8 mouse cellular contexts compared by ENCODE assay signal in genomic region chr6:85154861-85155528, GRCm38 (mm10). TPM values are rescaled to one million over a fixed set of nuclear protein-coding genes. Genes with fewer than 3 reads are reported as not detected.
DNase-seq lines count a peak whose midpoint lies in the region; ATAC-seq and TF ChIP-seq lines count a peak whose summit lies in the region.

No protein-coding gene starts in this region.

- H3K4me2 ChIP-seq in lung, embryonic 14.5 days, result peak overlapping the region; percentile 85

- no peaks in the 10 kb centered on the region for H3K36me3 ChIP-seq in heart, embryonic 10.5 days
- no peaks in the 10 kb centered on the region for H3K36me3 ChIP-seq in kidney, adult 2 months (ENCODE audit: control insufficient read depth, insufficient read depth, low read length)
- H3K36me3 ChIP-seq in lung, embryonic 14.5 days (ENCODE audit: insufficient read depth), result no peaks in the 10 kb centered on the region

- peak overlapping the region; percentile 66 for H3K4me3 ChIP-seq in heart, embryonic 10.5 days
- H3K4me3 ChIP-seq in kidney, adult 2 months (ENCODE audit: insufficient read depth, low read depth, low read length), result peak overlapping the region; percentile 40
- H3K4me3 ChIP-seq in lung, embryonic 14.5 days (ENCODE audit: low read depth, low read length), result peak overlapping the region; percentile 49

- 1% methylated on average over 34 of the region's 34 CpGs for WGBS in heart, embryonic 10.5 days
- 9% methylated on average over 34 of the region's 34 CpGs for WGBS in kidney, adult 2 months
- WGBS in lung, embryonic 14.5 days, result 2% methylated on average over 34 of the region's 34 CpGs

- ATAC-seq in lung, embryonic 14.5 days (ENCODE audit: insufficient read depth), result peak; percentile 75

- H3K9ac ChIP-seq in lung, embryonic 14.5 days, result peak overlapping the region; percentile 65

- H3K4me1 ChIP-seq in heart, embryonic 10.5 days, result peaks cover 7% of the 10 kb centered on the region
- no peaks in the 10 kb centered on the region; the same call in 1 of the 2 replicates for H3K4me1 ChIP-seq in kidney, adult 2 months (ENCODE audit: control insufficient read depth, insufficient read depth, low read length)
- H3K4me1 ChIP-seq in lung, embryonic 14.5 days (ENCODE audit: insufficient read depth), result no peaks in the 10 kb centered on the region

- H3K9me3 ChIP-seq in heart, embryonic 10.5 days, result no peaks in the 10 kb centered on the region
- no peaks in the 10 kb centered on the region for H3K9me3 ChIP-seq in lung, embryonic 14.5 days (ENCODE audit: low read depth, low read length)

- TF ChIP-seq CTCF in kidney, adult 2 months (conservative IDR thresholded peaks at IDR 0.05; ENCODE audit: insufficient read depth, insufficient read length, low read depth, low read length), result peak; percentile 59
- peak; percentile 73 for TF ChIP-seq CTCF in lung, embryonic 14.5 days (IDR thresholded peaks at IDR 0.05; ENCODE audit: low read depth)

- TF ChIP-seq POLR2A in kidney, adult 2 months (IDR thresholded peaks at IDR 0.05; ENCODE audit: low read depth, low read length), result no peak

- DNase-seq in right cerebral cortex, postnatal 14 days, result peak; percentile 30
- no peak for DNase-seq in right cerebral cortex, postnatal 36 days (ENCODE audit: low spot score in 2 of 2)
- peak; percentile 84 for DNase-seq in embryo, embryonic 10.5 days (ENCODE audit: low spot score)
- DNase-seq in heart, embryonic 10.5 days (ENCODE audit: low spot score), result no peak
- peak; percentile 86 for DNase-seq in kidney, adult 2 months
- DNase-seq in lung, embryonic 14.5 days, result peak; percentile 85
- peak; percentile 37 for DNase-seq in ovary, postnatal 14 days (ENCODE audit: low spot score)
- no peak for DNase-seq in layer of hippocampus, adult 11-12 months (ENCODE audit: low spot score)

- H3K27me3 ChIP-seq in heart, embryonic 10.5 days (ENCODE audit: insufficient read depth, poor library complexity, severe bottlenecking), result peaks cover 7% of the 10 kb centered on the region
- H3K27me3 ChIP-seq in kidney, adult 2 months (replicated peaks; ENCODE audit: control insufficient read depth, insufficient read depth, low read length), result no peaks in the 10 kb centered on the region
- H3K27me3 ChIP-seq in lung, embryonic 14.5 days (ENCODE audit: insufficient read depth, low read length), result no peaks in the 10 kb centered on the region

- H3K27ac ChIP-seq in heart, embryonic 10.5 days, result peak overlapping the region; percentile 75
- peak overlapping the region; percentile 15; the same call in 1 of the 2 replicates for H3K27ac ChIP-seq in kidney, adult 2 months (ENCODE audit: insufficient read depth, low read depth, low read length)
- H3K27ac ChIP-seq in lung, embryonic 14.5 days (ENCODE audit: low read depth), result peak overlapping the region; percentile 7; the same call in 1 of the 2 replicates

RNA-seq across cellular contexts. Expression of gene Spr, which starts 17.4 kb away (rescaled TPM):
- 57.2 and 69.2 TPM in 2 replicates for polyA plus RNA-seq in heart, embryonic 10.5 days (2016; fragmentation: Nextera tagmentation; extraction: Ambion mirVana)
- polyA plus RNA-seq in kidney, adult 2 months (2012; rRNA removed), result 65.7 and 79.7 TPM in 2 replicates
- polyA plus RNA-seq in lung, embryonic 14.5 days (2014; fragmentation: Nextera tagmentation; extraction: Ambion mirVana), result 83.3 and 90.9 TPM in 2 replicates

RNA-seq across cellular contexts. Expression of gene Emx1, which starts 32.2 kb away (rescaled TPM):
- polyA plus RNA-seq in heart, embryonic 10.5 days (2016; fragmentation: Nextera tagmentation; extraction: Ambion mirVana), result 0.15 and 0.85 TPM in 2 replicates
- polyA plus RNA-seq in kidney, adult 2 months (2012; rRNA removed), result 62.8 and 79.7 TPM in 2 replicates
- 0.23 TPM in 1 of 2 replicates, not detected in the other for polyA plus RNA-seq in lung, embryonic 14.5 days (2014; fragmentation: Nextera tagmentation; extraction: Ambion mirVana)

Comparison
In these comparisons a context has a peak if more than half of its experiments do, and no peak if none do; other contexts are left out.
1. DNase-seq: peak in right cerebral cortex, postnatal 14 days (single experiment), embryo, embryonic 10.5 days (single experiment), kidney, adult 2 months (single experiment), lung, embryonic 14.5 days (single experiment) and ovary, postnatal 14 days (single experiment); none in right cerebral cortex, postnatal 36 days (0 of 2), heart, embryonic 10.5 days (single experiment) and layer of hippocampus, adult 11-12 months (single experiment).
2. H3K27ac ChIP-seq: peak in every context shown above with its lines; median percentile 75 in heart, embryonic 10.5 days; 15 in kidney, adult 2 months; 7 in lung, embryonic 14.5 days.
3. RNA of gene Emx1, which starts 32.2 kb away (polyA plus RNA-seq): 62.8 to 79.7 TPM in kidney, adult 2 months; 0.15 to 0.85 TPM in heart, embryonic 10.5 days and 0.23 TPM in lung, embryonic 14.5 days; every median in the first group is over 10 times any median in the second.
4. Peak in every context shown above with its lines, with median percentiles within 50 percentile points of each other: H3K4me3 ChIP-seq.